Mouse (Mus musculus) heart, postnatal 0 days (tissue): ENCODE results near the gene Cep112.

Experiments used
- CTCF ChIP-seq: IDR thresholded peaks from 2 replicates; pipeline ENCODE4 v1.5.1; 2016; ENCODE audit warnings: antibody characterized with exemption, control low read depth, low read depth
- EP300 ChIP-seq: IDR thresholded peaks from 2 replicates; pipeline ENCODE4 v1.6.1; 2016; ENCODE audit warnings: antibody characterized with exemption, low read depth

GRCm38 (mm10) chr11:108858846-108859245 lies 433.9 kb downstream of the Cep112 start:
- TF ChIP-seq CTCF: no peak
- TF ChIP-seq EP300: no peak
